Mouse (Mus musculus) ES-Bruce4 (cell line): Measurements from ENCODE around the gene Cmklr1.

Source experiments
- EP300 ChIP-seq: IDR thresholded peaks from 2 replicates; pipeline ENCODE4 v1.6.1; 2011; ENCODE audit warnings: low read depth, low read length; ENCODE audit not compliant: insufficient read depth
- POLR2A ChIP-seq: IDR thresholded peaks from one replicate; pipeline ENCODE4 v1.8.1; 2011; ENCODE audit warnings: low read length; ENCODE audit not compliant: insufficient read depth

DNA sequence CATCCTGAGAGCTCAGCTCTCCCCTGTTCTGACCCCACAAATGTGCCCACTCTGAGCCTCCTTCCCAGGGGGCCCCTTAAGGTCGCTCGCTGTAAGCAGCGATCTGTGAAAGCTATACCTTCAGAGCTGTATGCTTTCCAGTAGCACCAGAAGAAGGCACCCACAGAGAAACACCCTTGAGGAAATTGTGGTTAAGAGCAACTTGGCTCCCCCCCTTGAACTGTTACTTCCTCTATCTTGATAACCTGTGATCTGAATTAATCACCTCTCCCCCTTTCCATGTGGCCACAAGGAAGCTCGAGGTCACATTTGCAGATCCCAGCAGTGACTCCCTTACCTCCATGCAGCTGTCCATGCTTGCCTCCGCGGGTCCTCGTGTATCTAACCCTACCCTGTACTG lies 29.2 kb downstream of the Cmklr1 start:
- TF ChIP-seq POLR2A (no peak), EP300 (no peak)
